Mouse (Mus musculus): ENCODE measurements at regions not wholly inside any gene's neighbourhood (a gene's known extent, or its start where the extent isn't known, plus 50 kb on each side); places are given as distances from the start of the nearest gene placed in this dataset.
"Not testable (repeated sequence)": the region's sequence is repeated elsewhere in the genome, so short reads cannot be mapped to it uniquely, and the experiment has no call there.

DNA sequence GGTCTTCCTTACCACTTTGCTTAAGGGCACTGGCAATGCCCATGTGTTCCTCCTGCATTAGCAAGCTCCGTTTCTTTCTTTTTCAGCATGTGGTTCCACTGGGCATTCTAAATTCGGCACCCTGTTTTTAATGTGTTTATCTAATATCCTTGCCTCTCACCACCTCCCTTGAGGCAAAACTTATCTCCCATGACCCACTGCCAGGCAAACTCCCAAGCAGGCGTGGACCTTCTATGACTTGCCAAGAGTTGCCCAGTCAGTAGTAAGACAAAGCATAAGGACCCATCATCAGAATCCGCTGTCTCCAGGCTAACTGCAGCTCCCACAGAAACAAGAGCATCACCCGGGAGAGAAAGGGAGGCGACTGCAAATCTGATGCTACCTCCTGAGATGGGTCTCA is 245.2 kb downstream of the Setd4 start:
- WGBS = 88% methylated on average over 6 of the region's 6 CpGs
- no peak for DNase-seq (ENCODE audit: low read depth, low spot score)

DNA sequence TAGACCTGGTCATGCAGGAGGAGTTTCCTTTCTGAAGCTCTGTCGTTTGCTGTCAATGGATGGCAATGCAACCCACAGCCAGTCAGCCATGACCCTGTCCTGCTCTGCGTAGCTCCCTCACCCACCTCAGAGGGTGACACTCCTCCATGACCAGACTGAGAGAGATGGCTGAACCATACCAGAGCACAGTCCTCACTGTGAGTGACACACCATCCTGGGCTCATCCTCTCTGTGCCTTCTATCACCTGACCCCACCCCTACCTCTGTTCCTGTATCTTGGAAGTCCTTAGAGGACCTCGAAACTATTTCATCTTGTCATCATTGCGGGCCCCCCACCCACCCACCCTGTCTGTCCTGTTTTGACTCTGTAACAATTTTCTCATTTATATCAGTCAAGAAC is 245.7 kb downstream of the Setd4 start:
- no peak for DNase-seq (ENCODE audit: low read depth, low spot score)
- WGBS = 79% methylated on average over 4 of the region's 4 CpGs

DNA sequence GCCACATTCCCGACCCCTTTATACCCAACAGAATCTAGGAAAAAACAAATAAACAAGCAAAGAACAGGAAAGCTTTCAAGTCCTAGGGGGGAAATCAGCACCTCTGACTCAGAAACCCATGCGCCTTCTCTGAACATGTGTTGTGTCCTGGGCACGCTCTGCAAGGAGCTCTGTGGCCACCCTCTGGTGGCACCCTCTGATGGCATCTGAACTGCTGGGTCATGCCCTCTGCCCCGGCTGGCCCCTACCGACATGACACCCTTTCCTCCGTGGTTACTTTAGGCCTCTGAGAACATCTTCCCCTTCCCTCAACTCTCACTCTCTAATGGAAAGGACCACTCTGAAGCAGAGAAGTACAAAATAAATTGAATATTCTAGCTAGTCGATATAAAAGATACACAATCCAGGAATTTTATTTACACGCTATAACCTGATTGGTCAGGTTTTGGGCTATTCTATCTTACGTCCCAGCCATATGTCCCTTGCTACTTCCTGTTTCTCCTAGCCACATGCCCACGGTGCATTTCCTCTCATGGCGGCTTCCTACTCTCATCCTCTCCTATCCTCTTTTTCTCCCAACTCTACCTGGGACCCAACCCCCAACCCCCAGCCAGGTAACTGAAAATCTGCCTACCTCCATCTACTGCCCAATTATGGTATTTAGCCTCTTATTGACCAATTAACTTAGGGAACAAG is 248.5 kb downstream of the Setd4 start:
- WGBS = 87% methylated on average over 11 of the region's 11 CpGs
- DNase-seq (ENCODE audit: low read depth, low spot score) = no peak

DNA sequence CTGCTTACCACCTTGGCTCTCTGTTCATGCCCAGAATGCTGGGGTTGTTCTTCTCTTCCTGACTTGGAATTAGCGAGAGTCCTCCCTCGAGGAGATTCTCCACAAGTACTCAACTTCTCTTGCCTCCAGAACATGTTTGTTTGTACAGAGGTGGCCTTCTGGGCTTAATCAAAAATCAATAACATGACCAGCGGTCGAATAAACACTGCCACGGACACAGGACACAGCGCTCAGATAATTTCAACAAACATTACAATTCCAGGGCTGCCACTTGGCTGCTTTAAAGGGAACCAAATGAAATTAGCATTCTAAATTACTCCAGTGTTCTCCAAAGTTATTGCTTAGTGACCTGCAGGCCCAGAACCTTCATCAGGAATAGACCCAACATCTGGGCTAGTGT is 249.9 kb downstream of the Setd4 start:
- 68% methylated on average over 6 of the region's 6 CpGs for WGBS

DNA sequence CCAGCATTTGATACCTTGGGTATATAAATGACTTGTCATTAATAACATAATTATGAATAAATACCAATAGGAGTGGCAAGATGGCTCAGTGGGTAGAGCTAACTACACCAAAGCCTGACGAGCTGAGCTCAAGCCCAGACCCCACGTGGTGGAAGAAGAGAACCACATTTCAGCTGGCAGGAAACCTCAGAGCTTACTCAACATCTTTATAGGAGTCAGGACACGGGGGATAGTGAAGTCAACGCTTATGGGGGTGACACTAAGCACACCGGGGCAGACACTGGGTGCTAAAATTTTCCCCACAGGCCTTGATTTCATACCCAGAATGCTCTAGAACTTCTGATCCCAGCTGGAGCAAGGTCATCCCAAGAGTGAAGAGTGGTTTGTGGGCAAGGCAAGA is 259.3 kb downstream of the Setd4 start:
- WGBS = 64% methylated on average over 5 of the region's 5 CpGs
- no peak for DNase-seq (ENCODE audit: low read depth, low spot score)

More for the DNA sequence above, 249.9 kb downstream of the Setd4 start:
- DNase-seq (ENCODE audit: low read depth, low spot score) = no peak

DNA sequence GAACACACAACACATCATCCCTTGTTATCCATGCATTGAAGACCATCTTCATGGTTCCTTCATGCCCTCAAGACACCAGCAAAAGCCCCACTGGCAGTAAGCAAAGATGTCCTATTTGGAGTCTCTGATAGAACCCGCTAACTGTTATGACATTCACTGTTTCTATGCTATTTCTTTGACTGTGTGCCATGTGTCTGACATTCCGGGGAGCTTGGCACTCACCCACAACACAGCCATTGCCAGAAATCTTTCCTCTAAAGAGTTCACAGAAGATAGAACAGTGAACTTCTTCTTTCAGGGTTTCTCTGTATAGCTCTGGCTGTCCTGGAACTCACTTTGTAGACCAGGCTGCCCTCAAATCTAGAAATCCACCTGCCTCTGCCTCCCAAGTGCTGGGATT is 261.2 kb downstream of the Setd4 start:
- DNase-seq (ENCODE audit: low read depth, low spot score) = no peak
- 67% methylated on average over 2 of the region's 2 CpGs for WGBS

DNA sequence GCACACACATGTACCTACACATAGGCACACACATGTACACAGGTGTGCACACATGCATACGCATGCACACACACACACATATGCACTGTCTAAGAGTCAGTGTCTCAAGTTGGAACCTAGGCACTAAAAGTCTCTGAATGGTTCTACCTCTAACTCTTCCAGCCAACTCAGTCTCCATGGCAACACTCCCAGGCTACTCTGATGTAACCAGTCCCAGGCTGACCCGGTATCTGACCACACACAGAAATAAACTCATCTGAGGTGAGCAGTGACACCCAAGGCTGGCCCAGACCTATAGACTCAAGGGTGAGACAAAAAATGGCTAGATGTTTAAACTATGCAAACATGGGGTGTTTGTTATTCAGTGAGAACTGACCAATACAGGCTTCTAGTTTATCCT is 262.1 kb downstream of the Setd4 start:
- no peak for DNase-seq (ENCODE audit: low read depth, low spot score)
- WGBS = 80% methylated on average over 2 of the region's 2 CpGs

DNA sequence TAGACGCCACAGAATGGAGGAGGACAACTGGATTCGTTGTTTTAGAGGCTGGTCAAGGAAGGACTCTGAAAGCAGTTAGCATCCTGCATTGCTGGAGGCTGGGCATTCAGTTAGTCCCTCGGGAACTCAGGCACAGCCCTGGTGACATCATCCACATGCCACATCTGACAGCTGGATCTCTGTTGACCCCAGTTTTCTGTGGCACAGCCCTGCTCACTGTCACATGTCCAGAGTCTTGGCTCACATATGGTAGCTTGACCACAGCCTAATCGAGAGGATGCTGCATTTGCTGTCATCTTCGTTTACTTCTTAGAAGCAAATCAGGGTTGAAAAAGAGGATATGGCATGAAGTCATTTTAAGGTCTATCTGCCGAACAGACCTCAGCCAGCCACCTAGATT is 265.1 kb downstream of the Setd4 start:
- DNase-seq (ENCODE audit: low read depth, low spot score) = no peak
- WGBS = 67% methylated on average over 6 of the region's 6 CpGs

DNA sequence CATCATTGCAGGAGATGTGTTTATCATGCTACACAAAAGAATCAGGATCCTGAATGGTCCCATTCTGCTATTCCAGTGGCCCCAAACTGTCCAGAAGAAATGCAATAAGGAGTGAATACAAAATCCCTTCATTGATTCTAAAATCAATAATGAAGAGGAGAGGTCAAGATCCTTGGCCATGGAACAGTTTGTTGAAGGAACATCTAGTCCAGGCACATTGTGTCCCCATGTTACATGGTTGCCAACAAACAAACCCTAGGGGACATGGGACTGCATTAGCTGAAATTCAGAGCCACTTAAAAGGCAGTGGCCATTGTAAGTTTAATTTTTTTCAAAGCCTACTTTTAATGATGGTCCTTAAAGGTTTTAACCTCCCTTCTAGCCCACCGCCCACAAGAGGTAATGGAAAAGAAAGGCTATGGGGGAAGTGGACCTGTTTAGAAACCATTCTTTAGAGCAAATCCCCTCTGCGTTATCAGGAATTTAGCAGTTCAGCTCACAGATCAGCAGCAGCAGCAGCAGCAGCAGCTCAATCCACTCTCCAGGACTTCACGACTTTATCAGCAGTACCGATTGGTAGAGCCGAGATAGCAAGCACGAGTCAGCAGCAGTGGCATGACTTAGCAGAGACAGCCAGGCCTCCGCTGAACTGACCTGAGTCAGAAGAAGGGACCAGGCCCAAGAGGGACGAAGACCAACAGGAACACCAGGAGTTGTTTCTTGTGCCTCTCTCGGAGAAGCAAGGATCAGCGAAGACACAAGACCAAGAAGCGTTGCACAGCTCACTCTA is 268.3 kb downstream of the Setd4 start:
- 84% methylated on average over 11 of the region's 11 CpGs for WGBS
- no peak for DNase-seq (ENCODE audit: low read depth, low spot score)

DNA sequence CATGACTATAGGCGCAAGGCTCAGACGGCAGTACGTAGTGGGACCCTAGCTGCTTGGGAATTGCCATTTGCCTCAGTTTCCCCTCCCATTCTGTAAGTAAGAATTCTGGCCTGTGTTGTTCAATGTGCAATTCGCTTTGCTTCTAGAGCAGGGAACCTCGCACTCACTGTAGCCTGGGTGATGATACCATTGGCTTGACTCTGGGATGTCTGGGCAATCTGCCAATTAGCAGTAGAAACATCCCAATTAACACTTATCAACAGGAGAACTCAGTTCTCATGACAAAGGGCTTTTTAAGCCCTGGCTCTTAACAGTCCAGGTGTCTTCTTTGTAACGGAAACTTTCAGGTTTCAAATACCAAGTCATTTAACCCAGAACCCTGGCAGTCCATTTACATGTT is 270.2 kb downstream of the Setd4 start:
- 74% methylated on average over 6 of the region's 6 CpGs for WGBS
- no peak for DNase-seq (ENCODE audit: low read depth, low spot score)

DNA sequence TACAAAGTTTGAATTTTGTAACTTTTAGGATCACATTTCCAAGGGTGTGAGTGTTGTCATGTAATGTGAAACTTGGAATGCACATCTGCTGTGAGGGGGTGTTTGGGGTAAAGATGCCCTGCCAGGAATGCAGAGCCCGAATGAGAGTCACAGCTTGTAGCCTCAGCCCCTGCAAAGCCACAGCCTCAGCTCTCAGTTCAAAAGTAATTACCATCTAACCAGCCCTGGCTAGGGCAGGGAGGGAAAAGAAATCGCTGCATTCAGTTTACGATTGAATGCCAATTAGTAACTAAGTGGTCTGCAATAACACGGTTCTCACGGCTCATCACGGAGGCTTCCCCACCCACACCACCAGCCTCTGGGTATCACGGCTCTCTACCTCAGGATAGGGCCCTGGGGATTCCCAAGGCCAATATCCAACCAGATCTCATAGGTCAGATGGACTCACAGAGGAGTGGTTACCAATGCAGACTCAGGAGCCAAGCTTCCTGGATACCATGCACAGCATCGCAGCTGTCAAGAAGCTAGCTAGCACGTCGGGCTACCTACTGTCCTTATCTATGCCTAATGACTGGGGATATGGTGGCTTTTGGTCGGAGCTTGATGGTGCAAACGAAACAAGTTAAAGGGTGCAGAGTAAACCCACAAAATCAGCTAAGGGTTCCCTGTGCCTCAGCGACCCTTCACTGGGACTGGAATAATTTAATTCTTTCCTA is 275.0 kb downstream of the Setd4 start:
- DNase-seq (ENCODE audit: low read depth, low spot score) = no peak
- WGBS = 43% methylated on average over 13 of the region's 13 CpGs

DNA sequence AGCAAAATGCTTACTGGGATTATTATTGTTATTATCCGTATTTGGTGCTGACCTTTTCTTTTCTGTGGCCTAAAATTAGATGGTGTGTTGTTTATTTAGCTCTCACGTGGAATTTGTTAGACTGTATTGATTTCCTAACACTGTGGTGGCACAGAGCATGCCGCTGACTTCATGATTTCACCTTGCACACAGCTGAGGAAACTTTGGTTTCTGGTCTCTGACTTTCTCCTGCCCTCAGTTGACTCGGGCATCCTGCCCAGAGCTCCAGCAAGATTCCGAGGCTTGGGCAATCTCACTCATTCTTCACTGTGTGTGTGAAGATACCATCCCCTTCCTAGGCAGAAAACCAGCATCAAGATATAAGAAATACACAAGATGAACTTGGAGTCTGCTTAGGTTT is 279.0 kb downstream of the Setd4 start:
- 73% methylated on average over 5 of the region's 5 CpGs for WGBS
- no peak for DNase-seq (ENCODE audit: low read depth, low spot score)

DNA sequence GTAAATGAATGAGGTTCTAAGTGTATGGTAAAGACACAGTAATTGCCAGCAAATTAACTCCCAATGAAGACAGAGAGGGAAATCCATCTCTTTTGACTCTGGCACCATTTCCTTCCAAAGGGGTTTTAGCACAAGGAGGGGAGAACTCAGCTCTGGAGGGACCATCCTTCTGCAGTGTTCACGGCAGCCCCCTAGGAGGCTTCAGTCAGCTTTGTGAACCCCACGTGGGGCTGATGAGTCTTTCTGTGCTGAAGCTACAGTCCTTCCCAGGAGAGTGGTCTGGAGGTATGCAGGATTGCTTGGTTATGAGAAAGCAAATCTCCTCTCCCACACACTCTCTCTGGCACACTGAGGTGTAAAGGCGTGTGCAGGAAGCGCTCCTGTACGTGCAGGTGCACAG is 280.7 kb downstream of the Setd4 start:
- no peak for DNase-seq (ENCODE audit: low read depth, low spot score)
- WGBS = 45% methylated on average over 5 of the region's 5 CpGs

DNA sequence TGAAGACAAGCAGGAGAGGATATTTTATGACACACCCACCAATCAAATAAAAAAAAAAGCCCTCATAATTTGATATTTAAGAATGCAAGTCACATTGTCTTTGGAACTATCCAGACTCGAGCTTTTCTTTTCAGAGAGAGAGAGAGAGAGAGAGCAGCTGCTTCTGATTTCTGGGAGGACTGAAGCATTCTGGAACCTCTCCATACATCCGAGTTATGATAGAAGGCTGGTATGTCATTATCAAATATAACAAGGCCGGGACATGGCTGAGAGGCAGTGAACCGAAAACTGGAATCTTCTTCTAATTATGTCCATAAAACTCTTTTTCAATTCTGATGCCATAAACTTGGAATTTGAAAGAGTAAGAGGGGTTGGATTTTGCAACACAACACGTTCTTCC is 284.3 kb downstream of the Setd4 start:
- 39% methylated on average over 5 of the region's 5 CpGs for WGBS
- no peak for DNase-seq (ENCODE audit: low read depth, low spot score)

DNA sequence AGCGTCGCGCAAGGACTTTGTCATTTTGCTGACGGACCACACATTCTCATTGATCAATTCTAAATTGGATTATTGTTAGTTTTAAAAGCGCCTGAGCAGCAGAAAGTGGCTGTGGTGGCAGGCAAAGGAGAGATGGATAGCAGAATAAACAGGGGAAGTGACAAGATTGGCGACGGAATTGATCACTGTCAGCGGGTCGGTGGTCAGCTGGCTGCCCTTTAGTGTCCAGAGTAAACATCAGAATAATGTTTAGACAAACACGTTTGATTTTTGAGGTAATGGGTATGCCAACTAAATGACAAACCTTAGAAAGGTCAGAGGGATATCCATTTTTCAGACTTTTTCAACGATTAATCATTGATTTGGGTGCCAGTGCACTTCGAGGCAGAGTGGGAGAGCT is 292.2 kb downstream of the Setd4 start:
- no peak for DNase-seq (ENCODE audit: low read depth, low spot score)
- WGBS = 58% methylated on average over 12 of the region's 12 CpGs

DNA sequence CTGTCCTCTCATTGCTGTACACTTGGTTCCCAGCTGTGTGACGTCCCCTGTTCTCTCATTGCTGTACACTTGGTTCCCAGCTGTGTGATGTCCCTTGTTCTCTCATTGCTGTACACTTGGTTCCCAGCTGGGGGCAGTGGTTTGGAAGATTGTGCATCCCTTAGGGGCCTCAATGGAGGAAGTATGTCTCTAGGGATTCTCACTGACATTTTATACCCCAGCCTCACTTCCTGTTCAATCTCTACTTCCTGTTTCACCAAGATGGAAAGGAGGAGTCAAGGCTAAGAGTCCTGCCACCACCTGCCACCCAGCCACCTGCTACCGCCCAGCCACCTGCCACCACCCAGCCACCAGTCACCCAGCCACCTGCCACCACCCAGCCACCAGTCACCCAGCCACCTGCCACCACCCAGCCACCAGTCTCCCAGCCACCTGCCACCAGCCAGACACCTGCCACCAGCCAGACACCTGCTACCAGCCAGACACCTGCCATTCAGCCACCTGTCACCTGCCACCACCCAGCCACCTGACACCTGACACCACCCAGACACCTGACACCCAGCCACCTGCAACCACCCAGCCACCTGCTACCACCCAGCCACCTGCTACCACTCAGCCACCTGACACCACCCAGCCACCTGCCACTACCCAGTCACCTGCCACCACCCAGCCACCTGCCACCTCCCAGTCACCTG is 295.1 kb downstream of the Setd4 start:
- 86% methylated on average over 2 of the region's 2 CpGs for WGBS
- no peak for DNase-seq (ENCODE audit: low read depth, low spot score)

DNA sequence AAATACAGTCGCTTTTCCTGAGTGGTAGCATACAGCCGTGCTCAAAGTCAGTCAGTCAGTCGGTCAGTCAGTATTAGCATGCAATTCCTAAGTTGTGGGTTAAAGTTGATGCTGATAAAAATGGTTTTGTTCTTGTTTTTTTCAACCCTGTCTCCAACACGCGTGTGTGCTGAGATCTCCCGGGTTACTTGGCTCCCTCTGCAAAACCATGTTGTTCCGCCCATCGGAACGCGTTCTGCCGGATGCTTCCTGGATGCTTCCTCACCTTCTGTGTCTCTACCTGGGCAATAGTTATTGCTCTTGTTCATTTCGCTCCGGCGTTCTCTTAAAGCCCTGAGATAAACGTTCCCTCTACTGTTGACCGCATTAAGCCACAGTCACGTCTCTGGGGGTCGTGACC is 296.9 kb downstream of the Setd4 start:
- 89% methylated on average over 18 of the region's 18 CpGs for WGBS
- DNase-seq (ENCODE audit: low read depth, low spot score) = no peak

DNA sequence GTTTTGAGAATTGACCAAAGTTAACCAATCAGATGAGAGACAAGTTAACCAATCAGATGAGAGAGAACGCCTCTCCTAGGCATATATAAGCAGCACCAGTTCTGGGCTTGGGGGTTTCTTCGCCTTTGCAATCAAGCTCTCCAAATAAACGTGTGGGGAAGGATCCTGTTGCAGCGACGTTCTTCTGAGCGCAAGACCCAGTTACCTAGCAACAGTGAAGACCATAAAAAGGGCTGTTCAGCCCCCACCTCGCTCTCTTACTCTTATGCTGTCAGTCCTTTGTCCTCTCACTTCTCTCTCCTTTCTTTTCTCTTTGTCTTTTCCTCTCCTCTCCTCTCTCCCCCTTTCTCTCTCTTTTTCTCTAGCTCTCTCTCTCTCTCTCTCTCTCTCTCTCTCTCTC is 297.7 kb downstream of the Setd4 start:
- WGBS = 45% methylated on average over 7 of the region's 7 CpGs
- DNase-seq (ENCODE audit: low read depth, low spot score) = not testable (repeated sequence)

DNA sequence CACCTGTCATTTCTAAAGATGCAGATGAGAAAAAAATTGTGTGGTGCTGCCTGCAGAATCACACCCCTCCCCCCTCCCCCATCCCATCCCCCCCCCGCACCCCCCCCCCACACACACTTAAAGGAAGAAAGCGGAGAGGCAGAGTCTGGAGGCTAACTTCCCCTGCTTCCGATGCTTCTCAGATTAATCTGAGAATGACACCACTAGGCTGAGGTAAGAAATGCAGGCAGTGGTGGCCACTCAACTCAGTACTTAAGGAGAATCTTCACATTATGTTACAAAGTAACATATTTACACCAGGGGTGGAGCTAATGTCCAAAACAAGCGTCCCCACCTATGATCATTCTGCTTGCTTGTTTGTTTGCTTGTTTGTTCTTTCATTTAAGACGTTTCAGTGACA is 309.4 kb downstream of the Setd4 start:
- no peak for DNase-seq (ENCODE audit: low read depth, low spot score)
- 44% methylated on average over 5 of the region's 5 CpGs for WGBS

DNA sequence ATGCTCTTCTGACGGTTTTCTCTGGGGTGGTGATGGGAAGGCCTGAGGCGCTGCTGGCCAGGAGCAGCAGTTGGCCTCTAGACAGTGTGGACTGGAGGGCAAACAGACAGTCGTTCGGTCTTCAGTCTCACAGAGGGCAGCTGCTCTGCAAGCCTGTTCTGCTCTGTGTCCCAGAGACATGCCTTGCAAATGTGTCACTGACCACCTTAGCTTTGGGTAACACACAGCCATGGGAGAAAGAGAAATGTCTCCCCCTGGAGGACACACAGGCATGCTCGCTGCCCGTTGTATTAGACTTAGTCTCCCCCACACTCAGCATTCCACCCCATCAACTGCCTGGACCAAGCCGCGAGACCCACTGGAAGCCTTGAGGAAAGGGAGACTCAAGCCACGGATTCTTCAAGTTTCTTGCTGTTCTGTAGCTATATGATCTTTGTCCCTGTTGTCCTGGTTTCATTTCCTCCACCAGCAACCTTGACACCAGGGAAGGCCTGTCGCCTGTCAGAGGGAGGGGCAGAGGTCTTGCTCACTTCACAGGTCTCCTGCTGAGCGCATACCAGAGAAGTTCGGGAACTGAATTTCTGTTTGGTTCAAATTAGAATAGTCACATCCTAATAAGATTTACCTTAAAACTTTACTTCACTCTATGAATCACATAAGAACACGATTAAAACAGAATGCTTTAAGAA is 310.8 kb downstream of the Setd4 start:
- DNase-seq (ENCODE audit: low read depth, low spot score) = peak; percentile 40
- 22% methylated on average over 13 of the region's 13 CpGs for WGBS
